Mouse (Mus musculus) G1E-ER4 (cell line): ENCODE data around the gene Cdca4. TPM values are rescaled to one million over a fixed set of nuclear protein-coding genes. Genes with fewer than 3 reads are reported as not detected.

Experiments
- GATA1 ChIP-seq: IDR thresholded peaks from one replicate; pipeline ENCODE4 v1.8.0; 2012; ENCODE audit warnings: low read length, inconsistent platforms
- polyA plus RNA-seq: library from polyadenylated mRNA; stranded (reverse); fragments of >175 nt; gene quantifications from 2 replicates; pipeline ENCODE4 v1.2.3, GENCODE M21; 2012

Cdca4 gene
- polyA plus RNA-seq, 1 experiment = 35.7 TPM

GRCm38 (mm10) chr12:112797672-112798331 is 31.4 kb downstream of the Cdca4 start:
- TF ChIP-seq GATA1 = no peak

DNA sequence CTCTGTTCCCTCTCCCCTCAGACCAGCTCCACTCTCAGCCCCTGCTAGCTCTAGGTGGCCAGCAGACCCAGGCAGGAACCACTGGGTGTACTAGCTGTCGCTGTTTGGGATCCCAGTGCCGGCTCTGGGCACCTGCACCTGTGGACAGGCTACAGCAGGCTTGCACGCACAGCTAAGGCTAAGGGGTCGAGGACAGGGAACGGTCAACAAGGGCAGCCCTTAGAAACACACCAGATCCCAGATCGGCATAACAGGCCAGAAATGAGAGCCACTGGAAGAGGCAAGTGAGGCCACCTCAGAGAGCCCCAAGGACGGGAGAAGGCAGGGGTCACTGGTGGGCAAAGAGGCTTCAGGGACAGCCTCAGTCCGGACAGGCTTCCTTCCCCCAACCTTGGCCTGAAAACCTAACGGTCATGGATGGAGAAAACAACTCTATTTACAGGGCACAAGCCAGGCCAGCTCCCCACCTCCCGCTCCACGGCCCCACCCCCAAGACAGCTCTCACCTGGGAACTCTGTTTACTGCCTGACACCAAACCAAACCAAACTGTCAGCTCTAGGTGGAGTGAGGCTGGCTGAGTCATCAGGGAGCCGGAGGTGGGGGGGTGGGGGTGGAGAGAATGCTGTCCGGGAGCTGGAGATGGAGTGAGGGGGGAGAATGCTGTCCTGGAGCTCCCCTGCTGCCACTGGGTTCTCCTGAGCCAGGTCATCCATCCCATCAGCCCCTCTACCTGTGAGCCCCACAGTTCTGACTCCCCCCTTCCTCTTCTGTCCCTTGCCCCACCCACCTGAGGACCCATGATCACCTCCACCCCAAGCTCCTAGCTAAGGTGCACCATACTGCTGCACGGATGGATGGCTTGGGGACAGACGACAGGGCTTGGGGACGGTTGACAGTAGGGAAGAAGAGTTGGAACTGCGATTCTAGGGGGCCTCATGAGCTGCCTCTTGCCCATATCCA is 32.4 kb downstream of the Cdca4 start:
- TF ChIP-seq GATA1 = no peak

DNA sequence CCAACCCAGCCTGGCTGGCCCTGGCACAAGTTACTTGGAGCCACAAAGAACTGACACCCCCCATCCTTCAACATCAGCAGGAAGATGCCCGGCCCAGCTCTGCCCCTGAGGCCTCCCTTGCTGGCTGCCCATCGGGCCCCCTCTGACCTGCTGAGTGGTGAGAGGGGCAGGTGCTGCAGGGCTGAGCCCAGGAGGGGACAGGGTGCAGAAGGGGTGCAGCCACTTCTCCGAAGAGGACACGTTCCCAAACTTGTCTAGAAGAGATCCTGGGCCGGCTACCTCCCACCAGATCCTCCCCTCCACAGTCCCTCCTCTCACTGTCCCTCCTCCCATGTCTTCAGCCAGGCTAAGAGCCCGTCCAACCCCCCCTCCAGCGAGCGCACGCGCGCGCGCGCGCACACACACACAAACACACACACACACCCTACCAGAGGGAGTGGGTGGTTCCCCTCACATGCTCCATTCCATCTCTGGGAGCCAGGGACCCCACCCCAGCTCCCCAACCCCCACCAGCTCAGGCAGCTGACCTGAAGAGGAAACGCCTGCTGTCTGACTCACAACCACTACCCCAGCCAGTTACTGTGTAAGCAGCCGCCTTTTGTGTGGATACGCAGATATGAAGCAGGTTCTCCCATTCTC is 33.6 kb downstream of the Cdca4 start:
- TF ChIP-seq GATA1 = no peak

- no peak for TF ChIP-seq GATA1
Measured at GRCm38 (mm10) chr12:112794998-112795397, 34.2 kb downstream of the Cdca4 start.

DNA sequence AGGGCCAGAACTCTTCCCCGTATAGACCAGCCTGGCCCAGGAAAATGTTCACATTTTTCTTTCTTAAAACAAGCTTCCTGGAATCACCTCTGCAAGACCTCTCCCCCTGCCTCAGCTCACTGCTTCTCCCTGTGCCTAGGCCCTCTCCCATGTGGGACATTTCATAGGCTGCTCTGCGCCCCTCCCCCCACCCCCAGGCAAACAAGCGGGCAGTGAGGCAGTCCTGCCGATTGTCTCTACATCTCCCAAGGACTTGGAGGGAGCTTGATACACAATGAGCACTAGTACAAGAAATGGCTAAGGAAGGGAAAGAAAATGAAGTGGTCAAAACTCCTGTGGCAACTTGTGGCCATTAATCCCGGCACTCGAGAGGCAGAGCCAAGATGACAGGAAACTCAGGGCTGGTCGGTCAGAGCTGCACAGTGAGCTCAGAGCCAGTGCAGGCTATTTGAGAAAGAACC is 34.8 kb downstream of the Cdca4 start:
- TF ChIP-seq GATA1 = no peak

- TF ChIP-seq GATA1 = no peak
Measured at GRCm38 (mm10) chr12:112793601-112794355, 35.4 kb downstream of the Cdca4 start.

GRCm38 (mm10) chr12:112791026-112791425 is 38.2 kb downstream of the Cdca4 start:
- TF ChIP-seq GATA1 = no peak

DNA sequence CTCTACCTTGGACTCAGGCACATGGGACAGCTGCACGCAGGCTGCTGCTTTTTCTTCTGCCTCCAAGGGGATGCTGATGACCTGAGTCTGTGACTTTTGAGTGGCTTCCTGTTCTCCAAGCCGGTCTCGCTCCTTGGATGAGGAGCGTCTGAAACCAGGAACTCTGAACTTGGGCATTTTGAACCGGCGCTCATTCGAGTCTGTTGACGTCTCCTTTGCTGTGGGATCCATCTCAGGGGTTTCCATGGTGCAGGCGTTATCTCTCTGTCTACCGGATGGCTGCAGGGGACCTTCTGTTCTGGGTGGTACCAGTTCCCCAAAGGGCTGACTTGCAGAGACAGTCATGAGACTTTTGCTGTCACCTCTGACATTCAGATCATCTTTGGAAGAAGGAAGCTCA is 54.7 kb downstream of the Cdca4 start:
- TF ChIP-seq GATA1 = no peak

- TF ChIP-seq GATA1 = no peak
Measured at GRCm38 (mm10) chr12:112774026-112774425, 55.2 kb downstream of the Cdca4 start.

GRCm38 (mm10) chr12:112773366-112773765 is 55.9 kb downstream of the Cdca4 start:
- TF ChIP-seq GATA1 = no peak

GRCm38 (mm10) chr12:112772306-112772705 is 56.9 kb downstream of the Cdca4 start:
- TF ChIP-seq GATA1 = no peak

- TF ChIP-seq GATA1 = no peak
Measured at GRCm38 (mm10) chr12:112770396-112770795, 58.8 kb downstream of the Cdca4 start.

Other genes starting within 250 kb of the Cdca4 start
- 60.6 and 69.4 TPM in 2 replicates for gene Inf2, start 240.6 kb downstream of the Cdca4 start, polyA plus RNA-seq
- not detected in 2 replicates for gene Adssl1, start 209.4 kb downstream of the Cdca4 start, polyA plus RNA-seq
- 75.4 and 87.3 TPM in 2 replicates for gene Siva1, start 184.7 kb downstream of the Cdca4 start, polyA plus RNA-seq
- 376 and 445 TPM in 2 replicates for gene Akt1, start 154.5 kb downstream of the Cdca4 start, polyA plus RNA-seq
- 0.35 and 0.70 TPM in 2 replicates for gene Zbtb42, start 150.6 kb downstream of the Cdca4 start, polyA plus RNA-seq
- gene Cep170b, start 109.0 kb downstream of the Cdca4 start, polyA plus RNA-seq = not detected in 2 replicates
- 0.03 TPM in 1 of 2 replicates, not detected in the other for gene Pld4, start 68.8 kb downstream of the Cdca4 start, polyA plus RNA-seq
- gene Ahnak2, start 26.8 kb downstream of the Cdca4 start, polyA plus RNA-seq = not detected in 2 replicates
- gene Clba1, start 20.5 kb downstream of the Cdca4 start, polyA plus RNA-seq = 4.1 and 5.0 TPM in 2 replicates
- not detected in 2 replicates for gene Gpr132, start 38.8 kb upstream of the Cdca4 start, polyA plus RNA-seq
- 0.55 and 0.84 TPM in 2 replicates for gene Jag2, start 100.4 kb upstream of the Cdca4 start, polyA plus RNA-seq
- gene Nudt14, start 112.7 kb upstream of the Cdca4 start, polyA plus RNA-seq = 12.4 and 13.5 TPM in 2 replicates
- gene Btbd6, start 147.1 kb upstream of the Cdca4 start, polyA plus RNA-seq = 75.1 and 103 TPM in 2 replicates
- gene Brf1, start 171.3 kb upstream of the Cdca4 start, polyA plus RNA-seq = 35.6 and 40.2 TPM in 2 replicates
- gene Pacs2, start 185.1 kb upstream of the Cdca4 start, polyA plus RNA-seq = 22.1 and 24.7 TPM in 2 replicates
- gene Tex22, start 245.1 kb upstream of the Cdca4 start, polyA plus RNA-seq = not detected in 2 replicates